Mouse (Mus musculus) adrenal gland, postnatal 4 days (tissue): ENCODE measurements around the gene Rnf186. TPM values are rescaled to one million over a fixed set of nuclear protein-coding genes. Genes with fewer than 3 reads are reported as not detected.

Experiments
- DNase-seq, 2 experiments: peaks; one replicate each; pipeline ENCODE4 v3.0.0; 2021 to 2022; ENCODE audit warnings: low spot score in 2 of 2, mixed read lengths in 2 of 2
- long read RNA-seq, 2 experiments: library from polyadenylated mRNA; stranded (forward); transcript quantifications; one replicate each; pipeline ENCODE4 v2.0.0; 2021
- total RNA-seq, 2 experiments: library from RNA; stranded (reverse); gene quantifications; 2 replicates each; pipeline ENCODE4 v1.2.3; 2021

Rnf186 gene
- 1 to 10 TPM in 1 of 2 experiments, not detected in 1; 1.2 TPM for total RNA-seq
- long read RNA-seq, experiment 1, result 0 reads
- long read RNA-seq, experiment 2, result 0 reads

GRCm38 (mm10) chr4:138966866-138967265 lies at the start of gene Rnf186:
Rnf186 (plus strand) TSS chr4:138967112.
- no peak for DNase-seq

GRCm38 (mm10) chr4:138917282-138917681 lies 49.6 kb upstream of the Rnf186 start:
- no peak for DNase-seq

GRCm38 (mm10) chr4:138921254-138922130 lies 45.4 kb upstream of the Rnf186 start:
- DNase-seq, result no peak

GRCm38 (mm10) chr4:138922131-138922459 lies 44.8 kb upstream of the Rnf186 start:
- DNase-seq, result peak; percentile 84 to 89

GRCm38 (mm10) chr4:138925561-138925960 lies 41.4 kb upstream of the Rnf186 start:
- no peak for DNase-seq

- no peak for DNase-seq
These were observed 33.0 kb upstream of the Rnf186 start for GRCm38 (mm10) chr4:138933862-138934261.

GRCm38 (mm10) chr4:138934456-138935145 lies 32.3 kb upstream of the Rnf186 start:
- no peak for DNase-seq

GRCm38 (mm10) chr4:138938495-138939269 lies 28.2 kb upstream of the Rnf186 start:
- no peak for DNase-seq

- no peak for DNase-seq
These were observed 27.4 kb upstream of the Rnf186 start for GRCm38 (mm10) chr4:138939481-138939880.

- DNase-seq, result no peak
These were observed 25.5 kb upstream of the Rnf186 start for GRCm38 (mm10) chr4:138941401-138941800.

GRCm38 (mm10) chr4:138941966-138942365 lies 24.9 kb upstream of the Rnf186 start:
- no peak for DNase-seq

- DNase-seq, result peak; percentile 45 to 63
These were observed 23.2 kb upstream of the Rnf186 start for GRCm38 (mm10) chr4:138943730-138944129.

- DNase-seq, result no peak
These were observed 18.7 kb upstream of the Rnf186 start for GRCm38 (mm10) chr4:138948257-138948656.

- no peak for DNase-seq
These were observed 8.3 kb upstream of the Rnf186 start for GRCm38 (mm10) chr4:138958612-138959011.

GRCm38 (mm10) chr4:138959120-138959519 lies 7.8 kb upstream of the Rnf186 start:
- no peak for DNase-seq

GRCm38 (mm10) chr4:138959926-138960325 lies 7.0 kb upstream of the Rnf186 start:
- no peak for DNase-seq

- no peak for DNase-seq
These were observed 4.2 kb upstream of the Rnf186 start for GRCm38 (mm10) chr4:138962719-138963118.

GRCm38 (mm10) chr4:138965871-138966270 lies 1.0 kb upstream of the Rnf186 start:
- no peak for DNase-seq

GRCm38 (mm10) chr4:138967485-138967884 lies 573 bp downstream of the Rnf186 start:
- DNase-seq, result no peak

GRCm38 (mm10) chr4:138968772-138969556 lies 2.1 kb downstream of the Rnf186 start:
- DNase-seq, result no peak

GRCm38 (mm10) chr4:138969736-138970135 lies 2.8 kb downstream of the Rnf186 start:
- no peak for DNase-seq
